Mouse (Mus musculus) layer of hippocampus, postnatal 25 days (tissue): ENCODE data around the gene Rbms3. TPM values are rescaled to one million over a fixed set of nuclear protein-coding genes. Genes with fewer than 3 reads are reported as not detected.
A peak's percentile ranks its signal among the peaks of the same experiment; 100 is the strongest.

Source experiments
- DNase-seq, 2 experiments: peaks; one replicate each; pipeline ENCODE4 v3.0.0; 2022; ENCODE audit warnings: mixed read lengths in 2 of 2, low spot score in 1 of 2; ENCODE audit errors: extremely low spot score in 1 of 2
- total RNA-seq, 2 experiments: library from RNA; stranded (reverse); gene quantifications; 2 replicates each; pipeline ENCODE4 v1.2.3; 2021

The Rbms3 gene
- total RNA-seq, 2 experiments from 2014 or later, result 15.1 to 15.7 TPM

DNA sequence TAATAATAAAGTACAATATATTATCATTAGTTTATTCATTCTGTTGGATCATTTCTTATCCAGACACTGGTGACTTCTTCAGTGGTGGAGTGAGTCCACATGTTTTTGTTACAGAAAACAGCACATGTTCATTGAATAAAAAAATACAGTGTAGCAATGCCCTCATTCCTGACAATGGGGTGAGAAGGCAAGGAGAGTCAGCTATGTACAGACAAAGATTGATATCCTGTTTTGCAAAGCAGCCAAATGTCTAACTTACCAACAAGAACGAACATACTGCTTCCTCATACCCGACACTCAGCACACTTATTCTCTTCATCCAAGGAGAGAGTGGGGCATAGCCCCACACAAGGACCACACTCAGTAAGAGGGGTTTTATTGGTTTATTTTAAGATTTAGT, 559.1 kb downstream of the Rbms3 start:
- DNase-seq, result no peak

DNA sequence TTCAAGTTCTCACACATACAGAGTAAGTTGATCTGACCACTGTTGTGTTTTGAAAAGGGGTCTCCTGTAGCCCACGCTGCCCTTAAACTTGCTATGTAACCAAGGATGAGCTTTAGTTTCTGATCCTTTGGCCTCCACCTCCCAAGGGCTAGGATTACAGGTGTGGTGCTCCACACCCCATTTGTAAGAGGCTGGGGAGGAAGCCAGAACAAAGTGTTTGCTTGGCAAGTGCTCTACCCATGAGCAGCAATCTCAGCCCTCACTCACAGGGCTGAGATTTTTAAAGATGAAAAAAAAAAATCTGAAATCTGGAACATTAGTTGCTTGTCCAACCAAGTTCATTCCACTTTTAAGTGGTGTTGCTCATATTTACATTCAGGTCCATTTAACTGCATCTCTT, 560.5 kb downstream of the Rbms3 start:
- no peak for DNase-seq

DNA sequence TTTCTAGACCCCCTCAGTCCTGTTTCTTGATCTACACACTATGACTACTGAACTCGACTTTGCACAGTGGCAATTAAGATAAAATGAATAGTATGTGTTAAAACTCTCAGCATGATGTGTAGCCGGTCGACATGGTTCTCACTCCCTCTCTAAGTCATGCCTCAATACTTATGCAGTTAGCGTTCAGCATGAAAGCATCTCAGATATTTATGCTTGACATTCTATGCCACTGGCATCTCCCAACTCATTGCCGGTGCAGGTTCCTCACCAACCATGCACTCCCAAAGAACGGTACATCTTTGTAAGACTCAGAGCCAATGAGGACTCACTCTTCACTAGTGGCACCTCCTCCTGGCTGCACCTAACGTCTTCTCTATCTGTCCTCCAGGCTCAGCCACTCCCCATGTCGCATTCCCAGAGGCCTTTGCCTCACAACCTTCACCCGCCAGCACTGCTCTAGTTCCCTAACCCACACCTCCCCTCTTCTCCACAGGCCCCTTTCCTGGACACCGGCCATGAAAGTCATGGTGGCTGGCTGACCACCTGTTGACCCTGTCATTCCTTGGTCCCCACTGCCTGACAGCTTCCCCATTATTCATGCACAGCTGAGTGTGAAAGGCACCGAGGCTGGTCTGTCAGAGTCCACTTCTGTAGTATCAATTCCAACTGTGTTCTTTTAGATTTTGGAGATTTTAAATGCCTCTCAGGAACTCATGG, 561.9 kb downstream of the Rbms3 start:
- DNase-seq, result no peak

DNA sequence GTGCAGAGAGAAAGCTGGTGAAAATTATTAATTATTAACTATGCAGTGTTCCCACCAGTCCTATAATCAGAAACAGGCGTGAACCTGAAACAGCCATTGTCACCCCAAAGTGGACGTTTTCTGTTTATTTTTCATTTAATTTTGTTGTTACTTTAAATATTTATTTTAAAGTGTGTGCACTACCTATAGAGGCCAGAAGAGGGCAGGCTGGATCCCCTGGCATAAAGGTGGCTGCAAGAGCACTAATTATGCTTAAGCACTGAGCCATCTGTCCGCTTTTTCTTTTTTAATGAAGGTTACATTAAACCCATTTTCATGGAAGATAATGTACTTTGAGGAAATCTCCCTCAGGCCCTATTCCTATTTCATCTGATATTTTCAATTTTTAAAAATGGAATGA, 563.2 kb downstream of the Rbms3 start:
- no peak for DNase-seq

DNA sequence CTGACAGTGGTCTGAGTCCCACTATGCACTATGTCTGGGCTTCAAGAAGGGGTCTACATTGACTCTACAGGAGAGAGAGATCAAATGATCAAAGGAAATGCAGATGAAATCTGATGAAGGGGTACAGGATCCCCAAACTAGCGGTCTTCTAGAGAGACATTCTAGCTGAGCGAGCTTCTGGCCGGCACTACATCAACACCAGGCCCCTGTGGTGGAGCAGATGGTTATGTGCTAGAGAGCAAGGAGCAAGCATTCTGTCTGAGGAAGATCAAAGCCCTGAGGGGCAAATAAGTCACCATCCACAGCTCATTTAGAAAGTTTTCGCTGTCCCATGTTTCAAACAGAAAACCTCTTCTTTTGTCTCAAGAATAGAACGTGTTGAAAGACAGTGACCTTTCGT, 564.1 kb downstream of the Rbms3 start:
- no peak for DNase-seq

DNA sequence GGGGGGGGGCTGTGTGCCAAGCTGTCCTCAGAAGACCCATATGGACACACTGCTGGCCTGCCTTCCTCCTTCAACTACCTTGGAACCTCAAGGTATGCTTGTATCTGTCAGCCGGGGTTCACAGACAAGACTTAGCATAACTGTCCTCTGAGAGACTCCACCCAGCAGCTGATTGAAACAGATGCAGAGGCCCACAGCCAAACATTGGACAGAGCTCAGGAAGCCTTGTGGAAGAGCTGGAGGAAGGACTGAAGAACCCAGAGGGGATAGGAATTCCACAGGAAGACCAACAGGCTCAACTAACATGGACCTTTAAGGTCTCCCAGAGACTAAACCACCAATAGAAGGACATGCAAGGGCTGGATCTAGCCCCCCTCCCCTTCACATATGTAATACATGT, 570.1 kb downstream of the Rbms3 start:
- no peak for DNase-seq

DNA sequence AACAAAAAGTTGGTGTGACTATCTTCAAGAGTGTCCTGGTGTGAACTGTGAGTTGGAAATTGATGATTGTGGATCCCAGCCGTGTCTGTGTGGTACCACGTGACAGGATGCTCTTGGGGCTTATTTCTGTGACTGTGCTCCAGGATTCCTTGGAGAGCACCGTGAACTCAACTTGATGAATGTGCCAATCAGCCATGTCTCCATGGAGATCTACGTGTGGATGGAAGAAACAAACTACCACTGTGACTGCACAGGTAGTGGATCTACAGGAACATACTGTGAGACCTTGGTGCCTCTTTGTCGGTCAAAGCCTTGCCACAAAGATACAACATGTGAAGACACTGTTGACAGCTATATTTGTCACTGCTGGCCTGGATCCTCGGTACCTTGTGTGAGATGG, 570.6 kb downstream of the Rbms3 start:
- no peak for DNase-seq

DNA sequence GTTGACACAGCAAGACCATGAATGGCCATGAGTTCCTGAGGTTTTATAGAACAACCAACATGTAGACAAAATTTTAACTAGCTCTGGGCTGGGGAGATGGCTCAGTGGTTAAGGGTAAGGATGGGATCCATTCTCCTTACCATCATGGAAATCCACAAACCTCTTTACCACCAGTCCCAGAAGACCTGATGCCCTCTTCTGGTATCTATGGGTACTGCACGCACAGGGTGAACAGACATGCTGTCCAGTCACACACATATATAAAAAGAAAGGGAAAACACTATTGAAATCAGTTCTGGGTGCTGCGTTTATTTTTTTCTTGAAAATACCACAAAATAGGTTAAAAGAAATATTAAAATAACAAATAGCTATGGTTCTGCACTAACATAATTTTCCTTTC, 577.8 kb downstream of the Rbms3 start:
- DNase-seq, result no peak

DNA sequence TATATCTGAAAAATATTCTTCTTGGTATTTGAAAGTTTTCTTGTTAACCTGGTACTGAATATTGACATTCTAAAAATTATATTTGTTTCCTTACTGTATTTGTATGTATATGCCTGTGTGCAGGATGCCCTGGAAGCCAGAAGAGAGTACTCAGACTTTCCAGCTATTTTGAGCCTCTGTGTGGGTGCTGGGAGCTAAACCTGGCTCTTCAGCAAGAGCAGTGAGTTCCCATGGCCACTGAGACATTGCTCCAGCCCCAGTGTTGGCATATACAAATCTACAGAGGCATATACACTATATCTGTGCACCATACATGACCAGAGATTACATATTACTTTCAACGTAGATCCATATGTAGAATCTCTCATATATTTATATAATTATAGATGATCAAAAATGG, 581.1 kb downstream of the Rbms3 start:
- DNase-seq, result no peak

DNA sequence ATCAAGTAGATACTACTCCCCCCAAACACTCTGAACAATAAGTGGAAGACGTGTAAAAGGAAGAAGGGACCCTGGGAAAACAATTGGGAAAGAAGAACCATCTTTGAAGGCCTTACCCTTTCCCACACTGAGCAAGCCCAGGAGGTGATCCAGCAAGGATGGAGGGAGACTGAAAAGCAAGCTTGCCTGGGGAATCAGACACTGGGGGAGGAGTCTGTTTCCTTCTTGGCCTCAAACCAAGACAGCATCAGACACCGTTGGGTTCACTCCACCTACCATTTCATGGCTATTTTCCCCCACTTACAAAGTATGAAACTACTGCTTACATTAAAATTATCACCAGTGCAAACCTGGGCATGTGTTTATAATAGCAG, 587.7 kb downstream of the Rbms3 start:
- no peak for DNase-seq

DNA sequence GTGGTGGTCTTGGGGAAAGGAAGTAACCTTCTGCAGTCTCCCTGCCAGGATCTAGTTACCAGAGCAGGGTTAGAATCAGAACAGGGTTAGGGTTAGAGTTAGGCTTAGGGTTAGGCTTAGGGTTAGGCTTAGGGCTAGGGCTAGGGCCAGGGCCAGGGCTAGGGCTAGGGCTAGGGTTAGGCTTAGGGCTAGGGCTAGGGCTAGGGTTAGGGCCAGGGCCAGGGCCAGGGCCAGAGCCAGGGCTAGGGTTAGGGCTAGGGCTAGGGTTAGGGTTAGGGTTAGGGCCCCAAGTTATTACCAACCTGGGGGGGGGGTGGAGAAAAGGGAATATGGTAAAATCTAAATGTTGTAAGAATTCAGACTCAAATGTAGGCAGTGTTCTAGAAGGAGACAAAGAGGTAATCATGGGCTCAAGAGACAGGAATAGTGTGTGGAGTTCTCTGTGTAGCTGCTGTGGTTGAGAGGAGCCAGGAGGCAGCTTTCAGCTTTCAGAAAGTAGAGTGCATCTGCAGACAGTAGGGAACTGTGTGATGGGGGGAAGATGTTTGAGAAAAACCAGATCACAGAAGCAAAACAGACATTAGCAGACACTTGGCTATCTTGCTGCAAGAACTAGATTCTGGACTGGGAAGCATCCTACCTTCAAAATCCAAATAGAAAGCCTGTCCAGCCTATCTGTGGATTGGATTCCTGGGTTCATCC, 588.3 kb downstream of the Rbms3 start:
- no peak for DNase-seq

DNA sequence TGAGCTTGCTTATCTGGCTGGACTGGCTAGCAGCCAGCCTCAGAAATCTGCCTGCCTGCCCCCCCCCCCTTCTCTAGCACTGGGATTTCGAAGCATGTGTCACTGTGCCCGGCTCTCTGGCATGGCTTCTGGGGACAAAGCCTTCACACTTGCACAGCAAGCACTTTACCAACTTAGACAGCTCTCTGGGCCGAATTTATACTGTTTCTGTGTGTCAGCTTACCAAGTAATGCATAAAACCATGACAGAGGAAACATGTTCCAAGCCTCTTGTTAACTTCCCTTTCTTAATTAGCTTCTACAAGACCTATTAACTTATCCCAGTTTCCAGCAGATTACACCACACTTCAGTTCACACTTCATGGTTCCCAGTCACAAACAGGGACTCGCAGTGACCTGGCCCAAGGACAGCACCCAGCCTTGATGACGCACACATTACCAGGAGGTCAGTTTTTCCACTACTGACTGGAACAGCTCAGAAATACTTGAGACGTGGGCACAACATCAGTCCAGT, 589.7 kb downstream of the Rbms3 start:
- no peak for DNase-seq

DNA sequence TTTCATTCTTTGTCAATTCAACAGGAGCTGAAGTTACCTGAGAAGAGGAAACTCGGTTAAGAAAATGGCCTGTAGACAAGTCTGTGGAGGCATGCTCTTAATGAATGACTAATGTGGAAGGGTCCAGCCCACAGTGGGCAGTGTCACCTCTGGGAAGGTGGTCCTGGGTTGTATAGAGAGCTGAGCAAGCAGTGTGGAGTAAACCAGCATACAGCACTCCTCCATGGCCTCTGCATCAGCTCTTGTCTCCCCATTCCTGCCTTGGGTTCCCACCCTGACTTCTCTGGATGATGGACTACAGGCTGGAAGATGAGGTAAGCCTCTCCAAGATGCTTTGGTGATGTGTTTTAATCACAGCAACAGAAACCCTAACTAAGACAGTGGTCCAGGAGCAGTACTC, 597.0 kb downstream of the Rbms3 start:
- no peak for DNase-seq

DNA sequence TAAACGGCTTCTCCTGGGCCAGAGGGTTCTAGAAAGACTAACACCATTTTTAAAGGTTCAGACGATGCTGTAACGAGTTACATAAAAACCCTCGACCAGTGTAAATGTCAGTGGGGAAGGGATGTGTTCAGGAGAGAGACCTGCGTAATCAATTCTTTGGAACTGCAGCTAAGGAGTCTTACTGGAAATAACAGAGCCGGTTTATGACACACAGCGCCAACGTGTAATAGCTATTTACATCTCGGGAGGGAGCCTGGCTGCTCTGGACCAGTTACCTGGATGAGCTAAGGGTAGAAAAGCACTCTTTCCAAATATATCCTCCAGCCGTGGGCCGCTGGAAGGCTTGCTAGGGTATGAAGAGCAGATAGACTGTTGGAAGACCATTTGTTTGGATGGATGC, 598.5 kb downstream of the Rbms3 start:
- DNase-seq, result no peak

DNA sequence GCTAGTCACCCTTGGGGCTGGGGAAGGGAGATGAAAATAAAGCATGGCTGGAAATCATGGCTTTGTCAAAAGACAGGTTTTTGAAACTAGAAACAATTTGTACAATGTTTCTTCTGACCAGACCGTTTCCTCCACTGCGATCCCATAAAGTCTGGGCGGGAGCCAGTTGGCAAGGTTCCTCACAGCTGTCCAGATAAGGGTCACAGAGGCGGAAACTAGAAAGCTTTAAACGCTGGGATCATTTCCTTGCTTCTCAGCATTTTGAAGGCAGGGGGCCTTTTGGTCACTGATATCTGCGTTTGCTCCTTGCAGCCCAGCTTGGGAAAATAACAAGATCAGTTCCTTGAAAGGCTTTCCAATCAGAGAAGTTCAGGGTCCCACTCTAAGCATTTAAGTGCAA, 598.9 kb downstream of the Rbms3 start:
- peak in 1 of 2 experiments; percentile 21 for DNase-seq

DNA sequence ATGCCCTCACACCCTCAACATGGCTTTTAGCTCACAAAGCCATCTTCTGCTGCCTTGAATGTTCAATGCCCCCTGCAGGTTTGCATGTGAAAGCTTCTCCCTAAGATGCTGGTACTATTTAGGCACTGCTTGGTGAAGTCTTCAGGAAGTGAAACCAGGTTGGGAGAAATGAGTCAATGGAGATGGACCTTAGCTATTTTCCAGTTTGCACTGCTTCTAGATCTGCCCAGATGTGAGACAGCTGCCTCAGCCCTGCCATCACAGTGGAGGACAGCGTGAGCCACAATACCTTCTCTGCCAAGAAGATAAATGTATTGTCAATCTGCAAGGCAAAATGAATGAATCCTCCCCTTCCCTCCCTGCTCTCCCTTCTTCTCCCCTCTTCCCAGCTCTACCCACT, 599.8 kb downstream of the Rbms3 start:
- DNase-seq, result no peak

DNA sequence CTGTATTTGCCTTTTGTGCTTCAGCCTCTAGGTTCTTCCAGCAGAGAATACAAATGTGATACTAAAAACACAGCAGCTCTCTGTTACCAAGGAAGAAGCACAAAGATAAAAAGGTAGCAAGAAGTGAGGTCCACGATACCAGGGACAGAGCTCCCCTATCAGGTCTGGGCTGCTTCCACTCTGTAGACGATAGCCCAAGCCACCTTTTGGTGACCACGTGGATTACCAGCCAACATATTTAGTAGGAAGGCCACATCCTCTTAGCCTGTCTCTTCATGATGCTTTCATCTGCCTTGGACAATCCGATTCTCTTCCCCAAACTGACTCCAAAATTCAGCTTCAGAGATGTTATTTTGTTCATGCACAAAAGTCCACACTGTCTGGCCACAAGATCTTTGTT, 601.1 kb downstream of the Rbms3 start:
- no peak for DNase-seq

DNA sequence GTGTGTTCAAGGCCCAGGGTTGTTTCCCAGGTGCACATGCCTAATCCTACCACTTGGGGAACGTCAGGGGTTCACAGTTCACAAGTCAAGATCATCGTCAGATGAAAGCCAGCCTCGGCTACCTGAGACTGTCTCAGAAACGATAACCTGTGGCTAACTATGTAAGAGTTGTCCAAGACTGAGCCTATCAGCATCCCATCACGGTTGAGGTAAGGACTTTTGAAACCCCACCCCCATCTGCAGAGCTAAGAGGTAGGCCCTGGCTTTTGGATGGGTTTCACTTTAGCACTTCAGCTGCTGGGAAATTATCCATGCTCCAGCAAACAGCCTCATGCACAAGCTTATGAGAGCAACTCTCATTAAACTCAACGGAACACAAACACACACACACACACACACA, 607.6 kb downstream of the Rbms3 start:
- no peak for DNase-seq

DNA sequence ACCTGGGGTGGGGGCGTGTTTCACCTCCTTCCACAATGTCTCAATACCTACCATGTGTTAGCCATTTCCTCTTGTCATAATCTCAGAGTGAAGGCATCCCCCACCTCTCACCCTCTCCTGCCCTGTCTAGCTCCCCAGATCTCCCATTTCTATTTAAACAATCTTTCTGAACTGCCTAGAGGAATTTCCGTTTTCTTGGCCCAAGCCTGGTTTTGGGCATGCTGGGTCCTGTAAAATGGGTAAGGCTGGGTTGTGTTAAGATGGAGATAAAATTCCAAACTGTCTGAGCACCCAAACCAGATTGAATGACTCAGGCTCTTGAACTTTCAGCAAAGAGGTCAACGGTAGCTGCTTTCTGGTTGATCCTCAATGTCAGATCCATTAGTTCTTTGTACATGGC, 608.2 kb downstream of the Rbms3 start:
- DNase-seq, result no peak

DNA sequence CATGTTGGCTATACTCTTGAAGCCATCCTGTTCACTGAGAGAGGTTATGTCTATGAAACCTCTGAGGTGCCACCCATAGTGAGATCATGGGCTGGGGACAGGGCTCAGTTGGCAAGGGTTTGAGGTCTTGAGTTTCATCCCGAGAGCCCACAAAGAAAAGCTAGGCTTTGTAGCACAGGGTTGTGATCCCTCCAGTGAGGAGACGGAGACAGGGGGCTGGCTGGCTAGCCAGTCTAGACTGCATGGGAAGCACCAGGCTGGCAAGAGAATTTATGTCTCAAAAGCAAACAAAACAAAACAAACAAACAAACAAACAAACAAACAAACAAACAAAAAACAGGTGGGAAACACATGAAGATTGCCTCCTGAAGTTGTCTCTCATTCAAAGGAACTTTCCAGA, 609.5 kb downstream of the Rbms3 start:
- DNase-seq, result no peak

DNA sequence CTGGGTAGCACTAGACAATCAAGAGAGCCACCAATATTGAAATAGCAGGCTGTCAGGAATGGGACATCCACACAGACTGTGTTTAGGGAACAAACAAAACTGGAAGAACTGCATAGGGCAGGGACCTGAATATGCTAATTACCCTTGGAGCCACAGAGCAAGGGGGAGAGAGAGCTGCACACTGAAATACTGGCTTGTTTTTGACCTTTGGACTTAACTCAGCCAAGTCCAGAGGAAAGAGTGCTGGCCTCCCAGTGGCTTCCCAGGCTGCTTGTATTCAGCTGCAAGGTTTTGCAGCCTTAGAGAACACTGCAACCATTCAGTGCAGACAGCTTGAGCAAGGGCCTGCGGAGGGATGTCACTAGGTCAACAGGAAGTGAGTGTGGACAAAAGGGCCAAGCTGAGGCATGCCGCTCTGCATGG, 611.0 kb downstream of the Rbms3 start:
- DNase-seq, result no peak

DNA sequence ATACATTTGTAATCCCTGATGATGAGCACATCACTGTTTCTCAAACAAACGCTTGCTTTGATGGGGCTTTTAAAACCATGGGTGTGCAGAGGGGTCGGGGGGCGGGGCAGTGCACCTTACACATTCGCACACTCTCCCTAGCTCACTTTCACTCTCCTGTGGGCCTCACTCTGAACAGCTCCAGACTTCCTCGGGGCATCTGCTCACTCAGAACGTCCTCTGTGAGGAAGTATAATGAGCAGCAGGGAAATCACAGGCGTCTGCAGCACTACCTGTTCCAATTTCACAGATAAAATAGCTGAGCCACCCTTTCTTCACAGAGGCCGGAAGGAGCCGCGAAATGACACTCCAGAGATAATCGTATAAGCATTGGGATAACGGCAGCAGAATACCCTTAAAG, 611.4 kb downstream of the Rbms3 start:
- DNase-seq, result no peak
